Mouse (Mus musculus): ENCODE data around the gene Plcl1. TPM values are rescaled to one million over a fixed set of nuclear protein-coding genes. Genes with fewer than 3 reads are reported as not detected.

The Plcl1 gene
- polyA plus RNA-seq, 1 experiment = not detected

GRCm38 (mm10) chr1:55525100-55525499 lies 119.4 kb downstream of the Plcl1 start:
- TF ChIP-seq POLR2A (IDR thresholded peaks at IDR 0.05; ENCODE audit: insufficient read depth, low read depth, low read length) = no peak
- TF ChIP-seq CTCF (IDR thresholded peaks at IDR 0.05; ENCODE audit: insufficient read depth, low read depth, low read length) = no peak
- 87% methylated on average over 5 of the region's 5 CpGs for WGBS

GRCm38 (mm10) chr1:55525748-55526147 lies 120.0 kb downstream of the Plcl1 start:
- WGBS = 98% methylated on average over 2 of the region's 2 CpGs
- Histone ChIP-seq H3K27ac (ENCODE audit: insufficient read depth, low read depth, low read length) (no peak overlapping the region), H3K4me3 (ENCODE audit: insufficient read depth, low read depth, low read length) (no peak overlapping the region), H3K4me1 (ENCODE audit: control insufficient read depth, insufficient read depth, low read length) (peaks cover 2% of the 10 kb centered on the region; the same call in 1 of the 2 replicates)
- TF ChIP-seq CTCF (IDR thresholded peaks at IDR 0.05; ENCODE audit: insufficient read depth, low read depth, low read length) (no peak), POLR2A (IDR thresholded peaks at IDR 0.05; ENCODE audit: insufficient read depth, low read depth, low read length) (no peak)

More at GRCm38 (mm10) chr1:55525100-55525499, 119.4 kb downstream of the Plcl1 start:
- H3K27ac ChIP-seq (ENCODE audit: insufficient read depth, low read depth, low read length) = no peak overlapping the region
- no peak overlapping the region for H3K4me3 ChIP-seq (ENCODE audit: insufficient read depth, low read depth, low read length)
- H3K4me1 ChIP-seq (ENCODE audit: control insufficient read depth, insufficient read depth, low read length) = peaks cover 2% of the 10 kb centered on the region; the same call in 1 of the 2 replicates

- Histone ChIP-seq H3K27ac (ENCODE audit: insufficient read depth, low read depth, low read length) (no peak overlapping the region), H3K4me3 (ENCODE audit: insufficient read depth, low read depth, low read length) (no peak overlapping the region), H3K4me1 (ENCODE audit: control insufficient read depth, insufficient read depth, low read length) (peaks cover 2% of the 10 kb centered on the region; the same call in 1 of the 2 replicates)
- WGBS = 35% methylated on average over 7 of the region's 7 CpGs
- TF ChIP-seq POLR2A (IDR thresholded peaks at IDR 0.05; ENCODE audit: insufficient read depth, low read depth, low read length) (no peak), CTCF (IDR thresholded peaks at IDR 0.05; ENCODE audit: insufficient read depth, low read depth, low read length) (no peak)
Observed at GRCm38 (mm10) chr1:55528547-55529304, 123.0 kb downstream of the Plcl1 start.

- TF ChIP-seq CTCF (IDR thresholded peaks at IDR 0.05; ENCODE audit: insufficient read depth, low read depth, low read length) (no peak), POLR2A (IDR thresholded peaks at IDR 0.05; ENCODE audit: insufficient read depth, low read depth, low read length) (no peak)
- Histone ChIP-seq H3K27ac (ENCODE audit: insufficient read depth, low read depth, low read length) (no peak overlapping the region), H3K4me1 (ENCODE audit: control insufficient read depth, insufficient read depth, low read length) (peaks cover under 1% of the 10 kb centered on the region; the same call in 1 of the 2 replicates), H3K4me3 (ENCODE audit: insufficient read depth, low read depth, low read length) (no peak overlapping the region)
- WGBS = 78% methylated on average over 1 of the region's 1 CpGs
Observed at GRCm38 (mm10) chr1:55533823-55534222, 128.1 kb downstream of the Plcl1 start.

- Histone ChIP-seq H3K4me3 (ENCODE audit: insufficient read depth, low read depth, low read length) (no peak overlapping the region), H3K4me1 (ENCODE audit: control insufficient read depth, insufficient read depth, low read length) (no peaks in the 10 kb centered on the region), H3K27ac (ENCODE audit: insufficient read depth, low read depth, low read length) (no peak overlapping the region)
- TF ChIP-seq CTCF (IDR thresholded peaks at IDR 0.05; ENCODE audit: insufficient read depth, low read depth, low read length) = no peak
- TF ChIP-seq POLR2A (IDR thresholded peaks at IDR 0.05; ENCODE audit: insufficient read depth, low read depth, low read length) = no peak
- 83% methylated on average over 3 of the region's 3 CpGs for WGBS
Observed at GRCm38 (mm10) chr1:55554405-55554804, 148.7 kb downstream of the Plcl1 start.

GRCm38 (mm10) chr1:55557960-55558359 lies 152.2 kb downstream of the Plcl1 start:
- no peak overlapping the region for H3K27ac ChIP-seq (ENCODE audit: insufficient read depth, low read depth, low read length)
- TF ChIP-seq POLR2A (IDR thresholded peaks at IDR 0.05; ENCODE audit: insufficient read depth, low read depth, low read length) (no peak), CTCF (IDR thresholded peaks at IDR 0.05; ENCODE audit: insufficient read depth, low read depth, low read length) (no peak)
- H3K4me3 ChIP-seq (ENCODE audit: insufficient read depth, low read depth, low read length) = no peak overlapping the region
- no peaks in the 10 kb centered on the region for H3K4me1 ChIP-seq (ENCODE audit: control insufficient read depth, insufficient read depth, low read length)
- 76% methylated on average over 7 of the region's 7 CpGs for WGBS

- TF ChIP-seq CTCF (IDR thresholded peaks at IDR 0.05; ENCODE audit: insufficient read depth, low read depth, low read length) (no peak), POLR2A (IDR thresholded peaks at IDR 0.05; ENCODE audit: insufficient read depth, low read depth, low read length) (no peak)
- H3K4me3 ChIP-seq (ENCODE audit: insufficient read depth, low read depth, low read length) = no peak overlapping the region
- no peak overlapping the region for H3K27ac ChIP-seq (ENCODE audit: insufficient read depth, low read depth, low read length)
- no peaks in the 10 kb centered on the region for H3K4me1 ChIP-seq (ENCODE audit: control insufficient read depth, insufficient read depth, low read length)
- 49% methylated on average over 1 of the region's 1 CpGs for WGBS
Observed at GRCm38 (mm10) chr1:55558409-55558808, 152.7 kb downstream of the Plcl1 start.

- no peak for TF ChIP-seq CTCF (IDR thresholded peaks at IDR 0.05; ENCODE audit: insufficient read depth, low read depth, low read length)
- TF ChIP-seq POLR2A (IDR thresholded peaks at IDR 0.05; ENCODE audit: insufficient read depth, low read depth, low read length) = no peak
- WGBS = 85% methylated on average over 9 of the region's 9 CpGs
- no peaks in the 10 kb centered on the region for H3K4me1 ChIP-seq (ENCODE audit: control insufficient read depth, insufficient read depth, low read length)
- H3K4me3 ChIP-seq (ENCODE audit: insufficient read depth, low read depth, low read length) = no peak overlapping the region
- no peak overlapping the region for H3K27ac ChIP-seq (ENCODE audit: insufficient read depth, low read depth, low read length)
Observed at GRCm38 (mm10) chr1:55559998-55560397, 154.3 kb downstream of the Plcl1 start.

GRCm38 (mm10) chr1:55565933-55566332 lies 160.2 kb downstream of the Plcl1 start:
- WGBS = 78% methylated on average over 6 of the region's 6 CpGs
- no peak overlapping the region for H3K27ac ChIP-seq (ENCODE audit: insufficient read depth, low read depth, low read length)
- H3K4me3 ChIP-seq (ENCODE audit: insufficient read depth, low read depth, low read length) = no peak overlapping the region
- no peaks in the 10 kb centered on the region for H3K4me1 ChIP-seq (ENCODE audit: control insufficient read depth, insufficient read depth, low read length)
- TF ChIP-seq CTCF (IDR thresholded peaks at IDR 0.05; ENCODE audit: insufficient read depth, low read depth, low read length) (no peak), POLR2A (IDR thresholded peaks at IDR 0.05; ENCODE audit: insufficient read depth, low read depth, low read length) (no peak)
